Mouse (Mus musculus) stomach, postnatal 0 days (tissue): Measurements from ENCODE around the gene Smim17.

Experiments
- CTCF ChIP-seq: IDR thresholded peaks from 2 replicates; pipeline ENCODE4 v1.5.1; 2016; ENCODE audit warnings: antibody characterized with exemption, low read depth, mild to moderate bottlenecking, moderate library complexity
- EP300 ChIP-seq: optimal IDR thresholded peaks from 2 replicates; pipeline ENCODE3; 2016; ENCODE audit warnings: antibody characterized with exemption

DNA sequence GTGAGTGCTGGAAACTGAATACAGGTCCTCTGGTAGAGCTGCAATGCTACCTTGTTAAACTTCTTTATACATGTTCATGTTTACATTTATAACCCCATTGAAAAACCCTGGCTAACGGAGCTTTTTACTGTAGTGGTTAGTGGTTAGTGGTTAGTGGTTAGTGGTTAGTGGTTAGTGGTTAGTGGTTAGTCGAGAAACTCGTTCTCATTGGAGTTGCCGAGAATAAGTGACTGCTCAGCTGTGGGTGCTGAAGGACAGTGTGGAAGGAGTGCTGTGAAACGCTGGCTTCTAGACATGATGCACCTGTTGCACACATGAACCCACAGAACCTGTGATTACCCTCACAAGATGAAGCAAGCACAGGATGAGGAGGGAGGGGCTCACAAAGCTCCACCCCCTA lies 49.3 kb downstream of the Smim17 start:
- TF ChIP-seq CTCF, result no peak
- no peak for TF ChIP-seq EP300
